Mouse (Mus musculus): Measurements from ENCODE around the gene Nfe2. TPM values are rescaled to one million over a fixed set of nuclear protein-coding genes. Genes with fewer than 3 reads are reported as not detected.
"Not testable (repeated sequence)": the region's sequence is repeated elsewhere in the genome, so short reads cannot be mapped to it uniquely, and the experiment has no call there.

The Nfe2 gene
- total and polyA plus RNA-seq, 3 experiments = 0.14 TPM; not detected in 2

DNA sequence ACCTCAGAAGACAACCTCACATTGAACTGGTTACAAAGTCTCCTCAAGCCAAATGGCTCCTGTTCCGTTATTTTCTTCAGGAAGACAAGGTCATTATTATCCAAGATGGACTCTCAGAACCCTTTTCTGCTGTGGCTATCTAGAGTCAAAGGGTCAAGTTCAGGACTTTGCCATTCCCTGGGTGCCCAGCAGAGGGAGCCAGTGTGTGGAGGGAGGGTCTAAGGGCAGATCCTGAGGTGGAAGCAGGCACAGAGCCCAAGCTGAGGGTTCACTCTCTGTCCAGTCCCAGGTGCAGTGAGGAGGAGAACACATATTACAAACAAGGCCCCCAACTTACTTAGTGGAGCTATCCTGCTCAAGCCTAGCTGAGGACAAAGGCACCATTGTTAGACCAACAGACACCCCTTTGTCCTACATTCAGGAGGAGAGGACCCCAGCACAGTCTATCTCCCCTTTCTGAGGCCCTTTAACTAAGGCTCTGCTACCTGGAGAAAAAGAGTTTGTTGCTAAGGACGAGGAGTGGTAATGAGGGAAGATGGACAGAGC lies 7.9 kb downstream of the Nfe2 start (continued):
- TF ChIP-seq USF1 (IDR thresholded peaks at IDR 0.05; ENCODE audit: low read depth, low read length) = no peak
- no peak for TF ChIP-seq MAFK (IDR thresholded peaks at IDR 0.05; ENCODE audit: insufficient replicate concordance, low read length)
- no peak for TF ChIP-seq UBTF (IDR thresholded peaks at IDR 0.05; ENCODE audit: low read depth, low read length)
- no peak for TF ChIP-seq TBP (conservative IDR thresholded peaks at IDR 0.05; ENCODE audit: low read depth, low read length)

GRCm38 (mm10) chr15:103249511-103249910 lies 8.7 kb downstream of the Nfe2 start:
- H3K27ac ChIP-seq (ENCODE audit: insufficient read depth, low read depth); H3K9me3 ChIP-seq (replicated peaks; ENCODE audit: low read length); H3K4me3 ChIP-seq (replicated peaks in 1 of 3; ENCODE audit: low read depth in 2 of 3, low read length in 2 of 3, poor library complexity in 1 of 3); H3K79me2 ChIP-seq (replicated peaks; ENCODE audit: control insufficient read depth, extremely low read depth, insufficient read depth, poor library complexity, severe bottlenecking); in situ Hi-C loops (cut with MboI; ENCODE audit: low pct_ligation_motif_present, low pct_unique_long_range_greater_than_20kb, low sequenced_read_pairs); dilution Hi-C loops (cut with MboI; ENCODE audit: extremely low pct_ligation_motif_present, extremely low pct_unique_long_range_greater_than_20kb, low sequenced_read_pairs); DNase-seq (ENCODE audit: extremely low read depth); H3K9ac ChIP-seq (ENCODE audit: insufficient read depth, low read depth); H3K4me2 ChIP-seq (ENCODE audit: insufficient read depth, low read depth, poor library complexity, severe bottlenecking); H3K27me3 ChIP-seq (replicated peaks): not testable (repeated sequence)
- peaks cover 32 to 70% of the 10 kb centered on the region in 2 experiments for H3K36me3 ChIP-seq (replicated peaks in 1 of 2; ENCODE audit: control insufficient read depth in 1 of 2, insufficient read depth in 1 of 2, low read length in 1 of 2)
- peaks cover 0 to 12% of the 10 kb centered on the region in 2 experiments; a peak in 2 of 4 replicates for H3K4me1 ChIP-seq (ENCODE audit: control insufficient read depth in 1 of 2, insufficient read depth in 2 of 2)

GRCm38 (mm10) chr15:103248401-103249313 lies 9.5 kb downstream of the Nfe2 start:
- in situ Hi-C loops (cut with MboI; ENCODE audit: low pct_ligation_motif_present, low pct_unique_long_range_greater_than_20kb, low sequenced_read_pairs) (no loop called here), dilution Hi-C loops (cut with MboI; ENCODE audit: extremely low pct_ligation_motif_present, extremely low pct_unique_long_range_greater_than_20kb, low sequenced_read_pairs) (no loop called here)
- H3K4me1 ChIP-seq (ENCODE audit: control insufficient read depth in 1 of 2, insufficient read depth in 2 of 2) = peaks cover 0 to 16% of the 10 kb centered on the region in 2 experiments; a peak in 2 of 4 replicates
- DNase-seq (ENCODE audit: extremely low read depth) = no peak
- no peaks in the 10 kb centered on the region for H3K9me3 ChIP-seq (replicated peaks; ENCODE audit: low read length)
- H3K9ac ChIP-seq (ENCODE audit: insufficient read depth, low read depth) = no peak overlapping the region
- peaks cover 37 to 75% of the 10 kb centered on the region in 2 experiments for H3K36me3 ChIP-seq (replicated peaks in 1 of 2; ENCODE audit: control insufficient read depth in 1 of 2, insufficient read depth in 1 of 2, low read length in 1 of 2)
- H3K27ac ChIP-seq (ENCODE audit: insufficient read depth, low read depth) = no peak overlapping the region
- no peaks in the 10 kb centered on the region for H3K27me3 ChIP-seq (replicated peaks)
- TF ChIP-seq CHD2 (IDR thresholded peaks at IDR 0.05; ENCODE audit: low read length) = peak; percentile 31; the same call in 1 of the 2 replicates
- peak; percentile 58 for TF ChIP-seq ZMIZ1 (IDR thresholded peaks at IDR 0.05; ENCODE audit: low read depth, low read length)
- no peak for TF ChIP-seq CHD1 (IDR thresholded peaks at IDR 0.05; ENCODE audit: low read depth, low read length)
- TF ChIP-seq RCOR1 (conservative IDR thresholded peaks at IDR 0.05; ENCODE audit: low read depth, low read length) = no peak
- TF ChIP-seq HCFC1 (IDR thresholded peaks at IDR 0.05; ENCODE audit: low read depth, low read length) = no peak
- TF ChIP-seq GABPA (IDR thresholded peaks at IDR 0.05; ENCODE audit: insufficient replicate concordance, low read depth, low read length) = no peak
- TF ChIP-seq USF2 (conservative IDR thresholded peaks at IDR 0.05; ENCODE audit: low read depth, low read length) = no peak
- TF ChIP-seq MAFK (IDR thresholded peaks at IDR 0.05; ENCODE audit: insufficient replicate concordance, low read length) = no peak
- TF ChIP-seq POLR2AphosphoS2 (IDR thresholded peaks at IDR 0.05; ENCODE audit: low read depth, low read length) = peak; percentile 24
- no peak for TF ChIP-seq TCF12 (IDR thresholded peaks at IDR 0.05; ENCODE audit: low read depth, low read length)
- peak; percentile 52 for TF ChIP-seq POLR2A (IDR thresholded peaks at IDR 0.05; ENCODE audit: low read depth, low read length)
- TF ChIP-seq JUN (IDR thresholded peaks at IDR 0.05; ENCODE audit: insufficient read depth, low read depth, low read length) = no peak
- no peak for TF ChIP-seq ELF1 (IDR thresholded peaks at IDR 0.05; ENCODE audit: low read depth, low read length)
- H3K4me3 ChIP-seq (replicated peaks in 1 of 3; ENCODE audit: low read depth in 2 of 3, low read length in 2 of 3, poor library complexity in 1 of 3) = no peak overlapping the region
- H3K79me2 ChIP-seq (replicated peaks; ENCODE audit: control insufficient read depth, extremely low read depth, insufficient read depth, poor library complexity, severe bottlenecking) = peaks cover 14% of the 10 kb centered on the region
- no peak overlapping the region for H3K4me2 ChIP-seq (ENCODE audit: insufficient read depth, low read depth, poor library complexity, severe bottlenecking)

Measured in CH12.LX (cell line).